Mouse (Mus musculus): ENCODE data around the gene Hoxa6.

GRCm38 (mm10) chr6:52236806-52237205, 28.3 kb upstream of the Hoxa6 start:
- TF ChIP-seq POLR2A (IDR thresholded peaks at IDR 0.05; ENCODE audit: borderline replicate concordance, low read depth, low read length) (no peak), CTCF (IDR thresholded peaks at IDR 0.05; ENCODE audit: low read depth, low read length) (no peak)

Measured in bone marrow macrophage, adult 2 months (primary cell).